Comparison of ENCODE assay signal across 9 mouse cellular contexts in genomic region chr2:156352413-156353165, GRCm38 (mm10). TPM values are rescaled to one million over a fixed set of nuclear protein-coding genes. Genes with fewer than 3 reads are reported as not detected.
DNase-seq lines count a peak whose midpoint lies in the region; ATAC-seq and TF ChIP-seq lines count a peak whose summit lies in the region.
"Had no signal": no experiment of that assay in that cellular context is flagged by ENCODE, and none has a peak within 500 bp of the region (broad histone marks: within the 10 kb centered on the region; RNA-seq: fewer than 3 reads in every experiment).

No protein-coding gene starts in this region.

- no peak for DNase-seq in hindbrain, postnatal 0 days (ENCODE audit: low spot score)
- no peak for DNase-seq in hindbrain, embryonic 11.5 days (ENCODE audit: low spot score)
- DNase-seq in midbrain, embryonic 10.5 days (ENCODE audit: low spot score), result no peak
- DNase-seq in brain, embryonic 14.5 days (ENCODE audit: low read depth), result no peak
- no peak for DNase-seq in frontal cortex, postnatal 10 days (ENCODE audit: low spot score in 2 of 2)
- DNase-seq: cerebellum, postnatal 36 days had no signal

- H3K4me1 ChIP-seq in hindbrain, postnatal 0 days (ENCODE audit: insufficient read depth, low read length), result no peaks in the 10 kb centered on the region
- H3K4me1 ChIP-seq in hindbrain, embryonic 11.5 days (replicated peaks; ENCODE audit: control insufficient read depth, insufficient read depth, low read length), result no peaks in the 10 kb centered on the region
- H3K4me1 ChIP-seq in midbrain, embryonic 15.5 days, result 0 out of 2 replicates have a peak, but pooled peaks cover 8% of the 10 kb centered on the region
- H3K4me1 ChIP-seq in midbrain, embryonic 10.5 days, result peaks cover 5% of the 10 kb centered on the region; the same call in 1 of the 2 replicates
- peaks cover 9% of the 10 kb centered on the region for H3K4me1 ChIP-seq in neural tube, embryonic 15.5 days
- H3K4me1 ChIP-seq: embryonic facial prominence, embryonic 15.5 days had no signal

- no peaks in the 10 kb centered on the region for H3K27me3 ChIP-seq in hindbrain, postnatal 0 days (ENCODE audit: insufficient read depth, low read length)
- no peaks in the 10 kb centered on the region for H3K27me3 ChIP-seq in hindbrain, embryonic 11.5 days (ENCODE audit: control insufficient read depth, insufficient read depth, low read length)
- no peaks in the 10 kb centered on the region for H3K27me3 ChIP-seq in midbrain, embryonic 15.5 days (replicated peaks)
- no peaks in the 10 kb centered on the region for H3K27me3 ChIP-seq in midbrain, embryonic 10.5 days (ENCODE audit: low read depth, poor library complexity, severe bottlenecking)
- no peaks in the 10 kb centered on the region for H3K27me3 ChIP-seq in neural tube, embryonic 15.5 days (replicated peaks)
- H3K27me3 ChIP-seq: embryonic facial prominence, embryonic 15.5 days had no signal

- H3K9ac ChIP-seq in hindbrain, postnatal 0 days (replicated peaks; ENCODE audit: low read length), result no peak overlapping the region
- no peak overlapping the region for H3K9ac ChIP-seq in hindbrain, embryonic 11.5 days (ENCODE audit: low read depth, low read length)
- H3K9ac ChIP-seq in midbrain, embryonic 15.5 days, result no peak overlapping the region
- H3K9ac ChIP-seq in neural tube, embryonic 15.5 days (replicated peaks), result no peak overlapping the region
- H3K9ac ChIP-seq: embryonic facial prominence, embryonic 15.5 days had no signal

- no peaks in the 10 kb centered on the region for H3K9me3 ChIP-seq in hindbrain, postnatal 0 days (ENCODE audit: low read length)
- no peaks in the 10 kb centered on the region for H3K9me3 ChIP-seq in hindbrain, embryonic 11.5 days (ENCODE audit: control insufficient read depth, low read length)
- H3K9me3 ChIP-seq in midbrain, embryonic 15.5 days, result no peaks in the 10 kb centered on the region
- no peaks in the 10 kb centered on the region for H3K9me3 ChIP-seq in midbrain, embryonic 10.5 days (replicated peaks)
- no peaks in the 10 kb centered on the region for H3K9me3 ChIP-seq in neural tube, embryonic 15.5 days (replicated peaks)
- H3K9me3 ChIP-seq: embryonic facial prominence, embryonic 15.5 days had no signal

- peak overlapping the region; percentile 26; the same call in 1 of the 2 replicates for H3K27ac ChIP-seq in hindbrain, postnatal 0 days
- no peak overlapping the region for H3K27ac ChIP-seq in hindbrain, embryonic 11.5 days (ENCODE audit: low read depth, low read length)
- H3K27ac ChIP-seq in midbrain, embryonic 15.5 days, result peak overlapping the region; percentile 38; the same call in 1 of the 2 replicates
- H3K27ac ChIP-seq in midbrain, embryonic 10.5 days (replicated peaks), result no peak overlapping the region
- H3K27ac ChIP-seq in neural tube, embryonic 15.5 days (replicated peaks), result 0 out of 2 replicates have a peak overlapping the region, but pooled peaks have one; percentile 38
- H3K27ac ChIP-seq: embryonic facial prominence, embryonic 15.5 days had no signal

- no peak overlapping the region for H3K4me2 ChIP-seq in hindbrain, postnatal 0 days (ENCODE audit: low read depth, low read length)
- no peak overlapping the region for H3K4me2 ChIP-seq in hindbrain, embryonic 11.5 days (replicated peaks; ENCODE audit: low read depth, low read length)
- no peak overlapping the region for H3K4me2 ChIP-seq in midbrain, embryonic 15.5 days
- no peak overlapping the region for H3K4me2 ChIP-seq in neural tube, embryonic 15.5 days
- H3K4me2 ChIP-seq: embryonic facial prominence, embryonic 15.5 days had no signal

- peak; percentile 45 for TF ChIP-seq CTCF in hindbrain, postnatal 0 days (IDR thresholded peaks at IDR 0.05; ENCODE audit: low read depth)
- peak; percentile 16; the same call in 1 of the 2 replicates for TF ChIP-seq CTCF in brain, embryonic 14.5 days (IDR thresholded peaks at IDR 0.05; ENCODE audit: borderline replicate concordance, extremely low read depth, insufficient read depth, insufficient read length)

- H3K36me3 ChIP-seq in hindbrain, postnatal 0 days (ENCODE audit: insufficient read depth, low read length), result no peaks in the 10 kb centered on the region
- no peaks in the 10 kb centered on the region for H3K36me3 ChIP-seq in hindbrain, embryonic 11.5 days (ENCODE audit: control insufficient read depth, insufficient read depth, low read length)
- H3K36me3 ChIP-seq in midbrain, embryonic 15.5 days (replicated peaks), result no peaks in the 10 kb centered on the region
- H3K36me3 ChIP-seq in midbrain, embryonic 10.5 days, result no peaks in the 10 kb centered on the region
- H3K36me3 ChIP-seq in neural tube, embryonic 15.5 days, result no peaks in the 10 kb centered on the region
- H3K36me3 ChIP-seq: embryonic facial prominence, embryonic 15.5 days had no signal

- no peak for ATAC-seq in hindbrain, postnatal 0 days
- ATAC-seq in hindbrain, embryonic 11.5 days (ENCODE audit: low FRiP score), result no peak
- no peak for ATAC-seq in midbrain, embryonic 15.5 days (replicated peaks)
- no peak for ATAC-seq in neural tube, embryonic 15.5 days (ENCODE audit: low FRiP score)

- TF ChIP-seq POLR2A in brain, embryonic 14.5 days (IDR thresholded peaks at IDR 0.05; ENCODE audit: borderline replicate concordance, extremely low read depth, insufficient read depth, insufficient read length, poor library complexity, severe bottlenecking), result no peak

- no peak overlapping the region for H3K4me3 ChIP-seq in hindbrain, postnatal 0 days (ENCODE audit: low read length)
- no peak overlapping the region for H3K4me3 ChIP-seq in hindbrain, embryonic 11.5 days (ENCODE audit: low read depth, low read length)
- H3K4me3 ChIP-seq in midbrain, embryonic 15.5 days, result no peak overlapping the region
- H3K4me3 ChIP-seq in midbrain, embryonic 10.5 days, result no peak overlapping the region
- no peak overlapping the region for H3K4me3 ChIP-seq in neural tube, embryonic 15.5 days (replicated peaks)
- H3K4me3 ChIP-seq: embryonic facial prominence, embryonic 15.5 days had no signal

- WGBS in hindbrain, postnatal 0 days, result 72% methylated on average over 8 of the region's 8 CpGs
- WGBS in hindbrain, embryonic 11.5 days, result 82% methylated on average over 8 of the region's 8 CpGs
- WGBS in midbrain, embryonic 15.5 days, result 84% methylated on average over 8 of the region's 8 CpGs
- 80% methylated on average over 8 of the region's 8 CpGs for WGBS in midbrain, embryonic 10.5 days
- 82% methylated on average over 8 of the region's 8 CpGs for WGBS in neural tube, embryonic 15.5 days

RNA-seq across cellular contexts. Expression of gene Scand1, which starts 40.1 kb away (rescaled TPM):
- 348 and 377 TPM in 2 replicates for total RNA-seq in hindbrain, postnatal 0 days (2014; rRNA removed)
- polyA plus RNA-seq in hindbrain, postnatal 0 days (2015; fragmentation: Nextera tagmentation; extraction: Ambion mirVana), result 129 and 132 TPM in 2 replicates
- 81.9 and 87.2 TPM in 2 replicates for polyA plus RNA-seq in hindbrain, embryonic 11.5 days (2014; fragmentation: Nextera tagmentation; extraction: Ambion mirVana)
- 91.9 and 98.4 TPM in 2 replicates for polyA plus RNA-seq in midbrain, embryonic 15.5 days (2015; fragmentation: Nextera tagmentation; extraction: Ambion mirVana)
- polyA plus RNA-seq in midbrain, embryonic 10.5 days (2016; fragmentation: Nextera tagmentation; extraction: Ambion mirVana), result 64.7 and 70.3 TPM in 2 replicates
- polyA plus RNA-seq in brain, embryonic 14.5 days (2012; rRNA removed), result 117 and 173 TPM in 2 replicates
- 94.0 and 111 TPM in 2 replicates for polyA plus RNA-seq in neural tube, embryonic 15.5 days (2015; fragmentation: Nextera tagmentation; extraction: Ambion mirVana)

RNA-seq across cellular contexts. Expression of gene Cnbd2, which starts 40.5 kb away (rescaled TPM):
- 1.7 and 3.3 TPM in 2 replicates for total RNA-seq in hindbrain, postnatal 0 days (2014; rRNA removed)
- 7.9 and 8.2 TPM in 2 replicates for polyA plus RNA-seq in hindbrain, postnatal 0 days (2015; fragmentation: Nextera tagmentation; extraction: Ambion mirVana)
- polyA plus RNA-seq in hindbrain, embryonic 11.5 days (2014; fragmentation: Nextera tagmentation; extraction: Ambion mirVana), result 4.4 and 4.6 TPM in 2 replicates
- 7.6 and 8.0 TPM in 2 replicates for polyA plus RNA-seq in midbrain, embryonic 15.5 days (2015; fragmentation: Nextera tagmentation; extraction: Ambion mirVana)
- polyA plus RNA-seq in midbrain, embryonic 10.5 days (2016; fragmentation: Nextera tagmentation; extraction: Ambion mirVana), result 3.1 and 3.4 TPM in 2 replicates
- polyA plus RNA-seq in brain, embryonic 14.5 days (2012; rRNA removed), result 3.0 and 4.1 TPM in 2 replicates
- polyA plus RNA-seq in neural tube, embryonic 15.5 days (2015; fragmentation: Nextera tagmentation; extraction: Ambion mirVana), result 8.1 and 9.2 TPM in 2 replicates

Comparison
In these comparisons a context has a peak if more than half of its experiments do, and no peak if none do; other contexts are left out.
1. H3K27ac ChIP-seq: peak in hindbrain, postnatal 0 days (single experiment), midbrain, embryonic 15.5 days (single experiment) and neural tube, embryonic 15.5 days (single experiment); none in hindbrain, embryonic 11.5 days (single experiment) and midbrain, embryonic 10.5 days (single experiment).